Mouse (Mus musculus): ENCODE results near the gene Ubl5. TPM values are rescaled to one million over a fixed set of nuclear protein-coding genes. Genes with fewer than 3 reads are reported as not detected.

Gene Ubl5
- polyA plus RNA-seq, 1 experiment, result 762 TPM

GRCm38 (mm10) chr9:20643781-20644180 lies 1.1 kb downstream of the Ubl5 start:
- Histone ChIP-seq H3K4me2 (ENCODE audit: low read depth) (peak overlapping the region; percentile 99), H3ac (ENCODE audit: control insufficient read depth, insufficient read length) (peak overlapping the region; percentile 58), H3K4me3 (peak overlapping the region; percentile 93), H3K79me2 (ENCODE audit: control insufficient read depth, insufficient read depth) (peaks cover 57% of the 10 kb centered on the region), H3K27me3 (ENCODE audit: control insufficient read depth, insufficient read depth, insufficient read length) (no peaks in the 10 kb centered on the region), H3K36me3 (ENCODE audit: control insufficient read depth, insufficient read depth) (no peaks in the 10 kb centered on the region)
- TF ChIP-seq USF1 (IDR thresholded peaks at IDR 0.05; ENCODE audit: low read depth) (no peak), REST (IDR thresholded peaks at IDR 0.05; ENCODE audit: insufficient read depth, insufficient read length) (no peak), POLR2A (IDR thresholded peaks at IDR 0.05; ENCODE audit: insufficient read length, low read depth) (no peak), TCF3 (IDR thresholded peaks at IDR 0.05; ENCODE audit: insufficient read length, low read depth) (no peak), SRF (IDR thresholded peaks at IDR 0.05; ENCODE audit: control insufficient read depth, insufficient read length, low read depth) (no peak), MYOD1 (IDR thresholded peaks at IDR 0.05; ENCODE audit: control insufficient read depth in 1 of 3, insufficient read length in 2 of 3, low read depth in 2 of 3) (no peak), TCF12 (IDR thresholded peaks at IDR 0.05; ENCODE audit: insufficient read depth, poor library complexity, severe bottlenecking) (no peak), CEBPB (IDR thresholded peaks at IDR 0.05; ENCODE audit: insufficient read depth, poor library complexity, severe bottlenecking) (no peak)

DNA sequence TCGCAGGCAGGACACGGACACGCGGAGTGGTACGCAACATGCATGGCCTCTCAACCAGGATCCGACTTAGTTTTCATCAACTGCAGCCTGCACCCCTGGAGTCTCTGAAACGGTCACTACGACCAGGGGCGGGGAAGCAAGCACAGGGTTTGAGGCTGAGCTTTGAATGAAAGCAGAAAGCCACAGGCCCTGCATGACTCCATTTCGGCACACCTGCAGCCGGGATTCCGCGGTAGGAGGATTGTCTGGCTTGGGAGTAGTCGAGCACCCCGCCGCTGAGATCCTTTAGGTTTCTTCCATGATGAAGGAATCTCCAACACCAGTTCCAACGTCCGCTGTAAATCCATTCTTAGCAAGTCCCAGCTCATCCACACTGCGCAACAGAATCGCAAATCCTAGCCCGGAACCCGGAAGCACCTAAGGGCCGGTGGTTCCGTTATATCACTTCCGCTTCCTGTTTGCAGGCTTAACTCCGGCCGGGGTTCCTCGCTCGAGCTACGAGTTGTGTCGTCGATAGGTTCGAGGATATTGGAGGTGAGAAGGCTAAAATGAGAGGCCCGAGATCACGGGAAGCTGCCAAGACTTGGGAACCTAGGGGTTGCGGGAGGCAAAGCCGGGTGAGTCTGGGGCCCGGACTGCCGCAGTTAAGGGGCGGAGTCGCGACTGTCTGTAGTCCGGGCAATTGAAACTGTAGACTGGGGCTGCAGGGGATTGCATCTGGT lies 1.8 kb downstream of the Ubl5 start, which contains the start of gene Fbxl12:
Gene Fbxl12, minus strand, starts transcription at position 408 of the 722 bp plus-strand sequence.
- H3K79me2 ChIP-seq (ENCODE audit: control insufficient read depth, insufficient read depth), result peaks cover 53% of the 10 kb centered on the region
- H3K27me3 ChIP-seq (ENCODE audit: control insufficient read depth, insufficient read depth, insufficient read length), result no peaks in the 10 kb centered on the region
- H3K36me3 ChIP-seq (ENCODE audit: control insufficient read depth, insufficient read depth), result no peaks in the 10 kb centered on the region
- peak within 1 kb of the TSS; percentile 93 for H3K4me3 ChIP-seq
- H3ac ChIP-seq (ENCODE audit: control insufficient read depth, insufficient read length), result peak within 1 kb of the TSS; percentile 58
- no peak for TF ChIP-seq MYOD1 (IDR thresholded peaks at IDR 0.05; ENCODE audit: control insufficient read depth in 1 of 3, insufficient read length in 2 of 3, low read depth in 2 of 3)
- TF ChIP-seq REST (IDR thresholded peaks at IDR 0.05; ENCODE audit: insufficient read depth, insufficient read length), result no peak
- TF ChIP-seq TCF12 (IDR thresholded peaks at IDR 0.05; ENCODE audit: insufficient read depth, poor library complexity, severe bottlenecking), result no peak
- TF ChIP-seq MYOG (IDR thresholded peaks at IDR 0.05; ENCODE audit: control insufficient read depth in 1 of 3, insufficient read depth in 1 of 3, insufficient read length in 2 of 3, low read depth in 2 of 3), result no peak
- no peak for TF ChIP-seq USF1 (IDR thresholded peaks at IDR 0.05; ENCODE audit: low read depth)
- TF ChIP-seq SRF (IDR thresholded peaks at IDR 0.05; ENCODE audit: control insufficient read depth, insufficient read length, low read depth), result no peak
- TF ChIP-seq E2F4 (IDR thresholded peaks at IDR 0.05; ENCODE audit: insufficient read depth), result no peak
- TF ChIP-seq TCF3 (IDR thresholded peaks at IDR 0.05; ENCODE audit: insufficient read length, low read depth), result no peak
- no peak for TF ChIP-seq MAX (IDR thresholded peaks at IDR 0.05; ENCODE audit: low read depth)
- 0 out of 2 replicates have a peak, but pooled peaks have one; percentile 7 for TF ChIP-seq CEBPB (IDR thresholded peaks at IDR 0.05; ENCODE audit: insufficient read depth, poor library complexity, severe bottlenecking)
- peak; percentile 63 for TF ChIP-seq POLR2A (IDR thresholded peaks at IDR 0.05; ENCODE audit: insufficient read length, low read depth)
- TF ChIP-seq POLR2AphosphoS2 (IDR thresholded peaks at IDR 0.05; ENCODE audit: insufficient read length, low read depth), result peak; percentile 38
- H3K4me2 ChIP-seq (ENCODE audit: low read depth), result peak within 1 kb of the TSS; percentile 99

DNA sequence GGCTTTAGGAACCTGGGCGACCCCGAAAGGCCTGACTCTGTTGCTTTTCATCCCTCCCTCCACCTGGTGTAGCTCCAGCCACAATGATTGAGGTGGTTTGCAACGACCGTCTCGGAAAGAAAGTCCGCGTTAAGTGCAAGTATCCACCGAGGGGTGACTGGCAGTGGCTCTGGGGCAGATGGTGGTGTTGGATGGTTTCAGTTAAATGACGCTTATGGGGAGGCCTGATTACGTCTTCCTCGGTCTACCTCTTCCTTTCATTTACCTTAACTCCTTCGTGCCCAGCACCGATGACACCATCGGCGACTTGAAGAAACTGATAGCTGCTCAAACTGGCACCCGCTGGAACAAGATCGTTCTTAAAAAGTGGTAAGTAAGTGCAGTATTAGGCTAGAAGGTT lies 2.4 kb downstream of the Ubl5 start:
- H3K4me3 ChIP-seq, result peak overlapping the region; percentile 93
- peak overlapping the region; percentile 97 for H3K4me2 ChIP-seq (ENCODE audit: low read depth)
- no peaks in the 10 kb centered on the region for H3K36me3 ChIP-seq (ENCODE audit: control insufficient read depth, insufficient read depth)
- H3K27me3 ChIP-seq (ENCODE audit: control insufficient read depth, insufficient read depth, insufficient read length), result no peaks in the 10 kb centered on the region
- peak overlapping the region; percentile 58 for H3ac ChIP-seq (ENCODE audit: control insufficient read depth, insufficient read length)
- peaks cover 48% of the 10 kb centered on the region for H3K79me2 ChIP-seq (ENCODE audit: control insufficient read depth, insufficient read depth)
- TF ChIP-seq MYOD1 (IDR thresholded peaks at IDR 0.05; ENCODE audit: control insufficient read depth in 1 of 3, insufficient read length in 2 of 3, low read depth in 2 of 3), result no peak
- TF ChIP-seq POLR2AphosphoS2 (IDR thresholded peaks at IDR 0.05; ENCODE audit: insufficient read length, low read depth), result no peak
- TF ChIP-seq USF1 (IDR thresholded peaks at IDR 0.05; ENCODE audit: low read depth), result no peak
- TF ChIP-seq MAX (IDR thresholded peaks at IDR 0.05; ENCODE audit: low read depth), result no peak
- TF ChIP-seq TCF12 (IDR thresholded peaks at IDR 0.05; ENCODE audit: insufficient read depth, poor library complexity, severe bottlenecking), result no peak
- no peak for TF ChIP-seq E2F4 (IDR thresholded peaks at IDR 0.05; ENCODE audit: insufficient read depth)
- no peak for TF ChIP-seq POLR2A (IDR thresholded peaks at IDR 0.05; ENCODE audit: insufficient read length, low read depth)
- no peak for TF ChIP-seq REST (IDR thresholded peaks at IDR 0.05; ENCODE audit: insufficient read depth, insufficient read length)
- no peak for TF ChIP-seq TCF3 (IDR thresholded peaks at IDR 0.05; ENCODE audit: insufficient read length, low read depth)
- TF ChIP-seq MYOG (IDR thresholded peaks at IDR 0.05; ENCODE audit: control insufficient read depth in 1 of 3, insufficient read depth in 1 of 3, insufficient read length in 2 of 3, low read depth in 2 of 3), result no peak

DNA sequence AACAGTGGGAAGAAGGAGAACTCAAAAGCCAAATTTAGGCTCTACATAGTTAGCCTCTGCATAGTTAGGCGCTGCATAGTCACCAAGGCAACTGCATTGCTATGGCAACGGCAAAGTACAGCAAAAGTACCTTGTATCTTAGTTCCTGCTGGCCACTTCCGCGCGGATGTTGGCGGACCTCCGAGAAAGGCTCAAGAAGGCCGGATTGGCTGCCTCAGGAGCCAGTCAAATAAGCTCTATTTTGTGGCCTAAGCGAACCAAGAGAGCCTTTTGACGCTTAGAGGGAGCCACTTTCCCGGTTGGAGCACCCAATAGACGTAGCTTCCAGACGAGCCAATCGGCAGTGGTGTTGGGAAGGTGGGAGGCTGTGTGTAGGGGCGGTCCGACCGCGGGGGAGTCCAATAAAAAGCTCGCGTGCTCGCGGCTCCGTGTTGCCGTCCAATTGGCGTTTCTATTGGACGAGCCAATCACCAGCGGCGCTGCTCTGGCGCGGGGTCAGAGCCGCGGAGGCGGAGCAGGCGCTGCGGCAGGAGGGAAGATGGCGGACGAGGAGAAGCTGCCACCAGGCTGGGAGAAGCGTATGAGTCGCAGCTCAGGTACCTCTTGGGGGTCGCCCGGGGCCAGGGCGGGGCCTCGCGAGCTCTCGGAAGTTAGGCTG lies 9.1 kb downstream of the Ubl5 start, which contains the start of gene Pin1:
Gene Pin1, plus strand, starts transcription at position 494 of the 658 bp plus-strand sequence.
- Histone ChIP-seq H3K27me3 (ENCODE audit: control insufficient read depth, insufficient read depth, insufficient read length) (no peaks in the 10 kb centered on the region), H3K36me3 (ENCODE audit: control insufficient read depth, insufficient read depth) (peaks cover 3% of the 10 kb centered on the region), H3ac (ENCODE audit: control insufficient read depth, insufficient read length) (peak within 1 kb of the TSS; percentile 59), H3K79me2 (ENCODE audit: control insufficient read depth, insufficient read depth) (peaks cover 47% of the 10 kb centered on the region), H3K4me2 (ENCODE audit: low read depth) (peak within 1 kb of the TSS; percentile 87), H3K4me3 (peak within 1 kb of the TSS; percentile 64)
- TF ChIP-seq SRF (IDR thresholded peaks at IDR 0.05; ENCODE audit: control insufficient read depth, insufficient read length, low read depth) (peak; percentile 49), POLR2AphosphoS2 (IDR thresholded peaks at IDR 0.05; ENCODE audit: insufficient read length, low read depth) (peak; percentile 95), POLR2A (IDR thresholded peaks at IDR 0.05; ENCODE audit: insufficient read length, low read depth) (peak; percentile 92), REST (IDR thresholded peaks at IDR 0.05; ENCODE audit: insufficient read depth, insufficient read length) (no peak)
